Mouse (Mus musculus) cerebellum, adult 2 months (tissue): ENCODE measurements around the gene Fem1b.

Source experiments
- CTCF ChIP-seq: fragments of 200-500 bp; IDR thresholded peaks from 2 replicates; pipeline ENCODE4 v1.5.1; 2011; ENCODE audit warnings: low read depth, mild to moderate bottlenecking, control low read depth, low read length, moderate library complexity, borderline replicate concordance; ENCODE audit not compliant: insufficient read depth
- POLR2A ChIP-seq: fragments of 200-500 bp; IDR thresholded peaks from 2 replicates; pipeline ENCODE4 v1.6.1; 2011; ENCODE audit warnings: low read length, control low read depth, borderline replicate concordance; ENCODE audit not compliant: insufficient read depth

GRCm38 (mm10) chr9:62816323-62817098, 4.8 kb upstream of the Fem1b start:
- TF ChIP-seq CTCF (no peak), POLR2A (no peak)
